In the genomic region with DNA sequence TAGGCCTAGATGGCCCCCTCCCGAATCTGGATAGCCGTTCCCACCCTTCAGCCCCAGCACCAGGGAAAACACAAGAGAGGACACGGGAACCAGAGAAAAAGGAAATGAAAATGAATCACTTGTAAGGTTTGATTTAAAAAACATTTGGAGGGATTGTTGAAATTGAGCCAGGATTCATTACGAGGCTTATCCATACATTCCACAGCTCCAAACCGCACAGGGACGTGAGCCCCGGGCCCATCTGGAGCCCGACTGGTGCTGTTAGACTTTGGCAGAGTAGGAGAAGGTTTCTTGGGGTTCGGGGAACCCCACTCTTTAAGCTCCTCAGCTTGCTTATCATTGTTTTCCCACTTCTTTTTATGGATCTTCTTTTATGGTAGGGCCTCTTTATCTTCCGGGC, we compare ENCODE assay signal across 15 mouse cellular contexts.
A peak's percentile ranks its signal among the peaks of the same experiment; 100 is the strongest.
DNase-seq lines count a peak whose midpoint lies in the region; ATAC-seq and TF ChIP-seq lines count a peak whose summit lies in the region.
"Had no signal": no experiment of that assay in that cellular context is flagged by ENCODE, and none has a peak within 500 bp of the region (broad histone marks: within the 10 kb centered on the region; RNA-seq: fewer than 3 reads in every experiment).

No protein-coding gene starts in this region.

- intact Hi-C loops in heart, postnatal 25 days (cut with DNase I) = no loop called here

- TF ChIP-seq CTCF in kidney, postnatal 0 days (IDR thresholded peaks at IDR 0.05; ENCODE audit: low read depth) = no peak

- H3K9ac ChIP-seq in kidney, postnatal 0 days (ENCODE audit: low read depth, low read length) = no peak overlapping the region
- H3K9ac ChIP-seq in embryonic facial prominence, embryonic 15.5 days = no peak overlapping the region
- no peak overlapping the region for H3K9ac ChIP-seq in limb, embryonic 15.5 days
- H3K9ac ChIP-seq: hindbrain, embryonic 15.5 days; midbrain, embryonic 13.5 days had no signal

- 0 out of 2 replicates have a peak overlapping the region, but pooled peaks have one; percentile 31 for H3K27ac ChIP-seq in kidney, postnatal 0 days
- peak overlapping the region; percentile 84 for H3K27ac ChIP-seq in embryonic facial prominence, embryonic 15.5 days (replicated peaks)
- H3K27ac ChIP-seq in limb, embryonic 15.5 days = peak overlapping the region; percentile 85
- H3K27ac ChIP-seq: hindbrain, embryonic 15.5 days; midbrain, embryonic 13.5 days had no signal

- H3K4me1 ChIP-seq in kidney, postnatal 0 days (replicated peaks; ENCODE audit: insufficient read depth, low read length) = peaks cover 9% of the 10 kb centered on the region; the same call in 1 of the 2 replicates
- H3K4me1 ChIP-seq in embryonic facial prominence, embryonic 15.5 days = peaks cover 34% of the 10 kb centered on the region
- H3K4me1 ChIP-seq in limb, embryonic 15.5 days = peaks cover 43% of the 10 kb centered on the region

- 61% methylated on average over 10 of the region's 10 CpGs for WGBS in kidney, postnatal 0 days
- WGBS in embryonic facial prominence, embryonic 15.5 days = 39% methylated on average over 10 of the region's 10 CpGs
- WGBS in limb, embryonic 15.5 days = 28% methylated on average over 10 of the region's 10 CpGs

- no peaks in the 10 kb centered on the region for H3K36me3 ChIP-seq in kidney, postnatal 0 days (ENCODE audit: insufficient read depth, low read length)
- H3K36me3 ChIP-seq in embryonic facial prominence, embryonic 15.5 days = peaks cover 11% of the 10 kb centered on the region; the same call in 1 of the 2 replicates
- H3K36me3 ChIP-seq in limb, embryonic 15.5 days = no peaks in the 10 kb centered on the region
- H3K36me3 ChIP-seq: hindbrain, embryonic 15.5 days had no signal

- H3K27me3 ChIP-seq in kidney, postnatal 0 days (ENCODE audit: insufficient read depth, low read length) = no peaks in the 10 kb centered on the region
- H3K27me3 ChIP-seq in embryonic facial prominence, embryonic 15.5 days = no peaks in the 10 kb centered on the region
- no peaks in the 10 kb centered on the region for H3K27me3 ChIP-seq in limb, embryonic 15.5 days
- H3K27me3 ChIP-seq: hindbrain, embryonic 15.5 days; midbrain, embryonic 13.5 days had no signal

- H3K4me2 ChIP-seq in kidney, postnatal 0 days (ENCODE audit: low read length) = no peak overlapping the region
- no peak overlapping the region for H3K4me2 ChIP-seq in embryonic facial prominence, embryonic 15.5 days (replicated peaks)
- 0 out of 2 replicates have a peak overlapping the region, but pooled peaks have one; percentile 10 for H3K4me2 ChIP-seq in limb, embryonic 15.5 days
- H3K4me2 ChIP-seq: hindbrain, embryonic 15.5 days; liver, embryonic 11.5 days; midbrain, embryonic 13.5 days had no signal

- no peaks in the 10 kb centered on the region for H3K9me3 ChIP-seq in kidney, postnatal 0 days (replicated peaks; ENCODE audit: low read length)
- no peaks in the 10 kb centered on the region for H3K9me3 ChIP-seq in embryonic facial prominence, embryonic 15.5 days (replicated peaks)
- H3K9me3 ChIP-seq in limb, embryonic 15.5 days = no peaks in the 10 kb centered on the region
- H3K9me3 ChIP-seq: G1E; hindbrain, embryonic 15.5 days; midbrain, embryonic 13.5 days had no signal

- ATAC-seq in kidney, postnatal 0 days (replicated peaks; ENCODE audit: low FRiP score, low read depth) = no peak
- no peak for ATAC-seq in embryonic facial prominence, embryonic 15.5 days (ENCODE audit: insufficient number of reproducible peaks, low FRiP score, low TSS enrichment, low read depth)
- no peak for ATAC-seq in limb, embryonic 15.5 days (ENCODE audit: insufficient number of reproducible peaks, low FRiP score, low TSS enrichment, low read depth)
- ATAC-seq: midbrain, embryonic 13.5 days had no signal

- H3K4me3 ChIP-seq in kidney, postnatal 0 days (replicated peaks; ENCODE audit: low read depth, low read length) = no peak overlapping the region
- no peak overlapping the region for H3K4me3 ChIP-seq in embryonic facial prominence, embryonic 15.5 days (replicated peaks)
- H3K4me3 ChIP-seq in limb, embryonic 15.5 days = no peak overlapping the region
- H3K4me3 ChIP-seq: hindbrain, embryonic 15.5 days; midbrain, embryonic 13.5 days had no signal

- peak; percentile 76 for DNase-seq in heart, adult 11 months
- DNase-seq in heart, postnatal 25 days (ENCODE audit: low spot score) = no peak
- DNase-seq in kidney, postnatal 0 days (ENCODE audit: low spot score) = no peak
- DNase-seq in kidney, adult 18-20 months = no peak
- DNase-seq in T-cell, adult 2 months (ENCODE audit: low spot score) = no peak
- DNase-seq: cerebellum, adult 11-12 months; lung, postnatal 4 days; retina, postnatal 1 day; thymus, postnatal 14 days had no signal

Comparison
In these comparisons a context has a peak if more than half of its experiments do, and no peak if none do; other contexts are left out.
1. H3K27ac ChIP-seq: peak in every context shown above with its lines; median percentile 85 in limb, embryonic 15.5 days; 84 in embryonic facial prominence, embryonic 15.5 days; 31 in kidney, postnatal 0 days.